ENCODE assay signal across 26 mouse cellular contexts in the genomic region with DNA sequence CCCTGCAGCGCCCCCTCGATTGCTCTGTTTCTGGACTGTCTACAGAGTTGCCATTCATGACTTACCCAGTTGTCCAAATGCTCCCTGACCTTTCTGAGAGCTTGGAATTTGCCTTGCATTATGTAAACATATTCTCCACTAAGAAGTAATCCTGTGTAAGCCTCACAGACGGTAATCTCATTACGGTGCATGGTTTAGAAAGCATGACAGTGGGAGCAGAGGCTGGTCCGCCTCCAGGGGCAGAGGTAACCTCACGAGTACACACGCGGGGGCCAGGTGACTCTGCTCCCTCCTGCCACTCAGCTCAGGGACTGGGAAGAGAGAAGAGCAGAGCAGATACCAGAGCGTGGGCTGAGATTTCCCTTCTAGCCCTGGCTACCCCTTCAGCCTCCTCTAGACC. TPM values are rescaled to one million over a fixed set of nuclear protein-coding genes. Genes with fewer than 3 reads are reported as not detected.
DNase-seq lines count a peak whose midpoint lies in the region; ATAC-seq and TF ChIP-seq lines count a peak whose summit lies in the region.
"Had no signal": no experiment of that assay in that cellular context is flagged by ENCODE, and none has a peak within 500 bp of the region (broad histone marks: within the 10 kb centered on the region; RNA-seq: fewer than 3 reads in every experiment).

No protein-coding gene starts in this region.

- no peak for TF ChIP-seq CTCF in kidney, adult 2 months (conservative IDR thresholded peaks at IDR 0.05; ENCODE audit: insufficient read depth, insufficient read length, low read depth, low read length)
- no peak for TF ChIP-seq CTCF in stomach, postnatal 0 days (IDR thresholded peaks at IDR 0.05; ENCODE audit: low read depth)

- ATAC-seq in kidney, embryonic 16.5 days (ENCODE audit: low FRiP score, low TSS enrichment) = no peak
- ATAC-seq in stomach, embryonic 15.5 days (ENCODE audit: insufficient read depth, low FRiP score, low read depth) = 0 out of 2 replicates have a peak, but pooled peaks have one; percentile 18
- ATAC-seq in stomach, postnatal 0 days (ENCODE audit: low FRiP score, low TSS enrichment) = no peak
- no peak for ATAC-seq in liver, embryonic 12.5 days
- ATAC-seq: forebrain, embryonic 14.5 days; inflammation-experienced regulatory T-cells, adult 6 months; midbrain, embryonic 16.5 days had no signal

- H3K9me3 ChIP-seq in kidney, embryonic 16.5 days (ENCODE audit: low read length) = no peaks in the 10 kb centered on the region
- H3K9me3 ChIP-seq in stomach, embryonic 15.5 days = no peaks in the 10 kb centered on the region
- no peaks in the 10 kb centered on the region for H3K9me3 ChIP-seq in stomach, postnatal 0 days (ENCODE audit: control insufficient read depth, low read length)
- H3K9me3 ChIP-seq in liver, embryonic 12.5 days (replicated peaks) = no peaks in the 10 kb centered on the region
- H3K9me3 ChIP-seq: embryonic facial prominence, embryonic 15.5 days; heart, embryonic 10.5 days; limb, embryonic 12.5 days; neural tube, embryonic 13.5 days had no signal

- peak; percentile 74 for DNase-seq in kidney, adult 2 months
- no peak for DNase-seq in stomach, postnatal 0 days (ENCODE audit: low spot score)
- peak; percentile 53 for DNase-seq in kidney, postnatal 14 days
- no peak for DNase-seq in spleen, postnatal 10 days (ENCODE audit: low spot score in 2 of 2)
- DNase-seq: adrenal gland, adult 2 months; cerebellum, adult 18-20 months; cerebellum, postnatal 14 days; gastrocnemius, postnatal 10 days; heart, postnatal 4 days; lung, embryonic 14.5 days; lung, postnatal 4 days; thymus, adult 18-20 months; thymus, postnatal 4 days had no signal

- no peak overlapping the region for H3K4me2 ChIP-seq in kidney, embryonic 16.5 days (replicated peaks; ENCODE audit: low read depth, low read length)
- H3K4me2 ChIP-seq in stomach, embryonic 15.5 days = no peak overlapping the region
- H3K4me2 ChIP-seq in stomach, postnatal 0 days (replicated peaks; ENCODE audit: low read depth) = no peak overlapping the region
- H3K4me2 ChIP-seq in liver, embryonic 12.5 days = no peak overlapping the region
- H3K4me2 ChIP-seq: embryonic facial prominence, embryonic 15.5 days; hindbrain, embryonic 14.5 days; limb, embryonic 12.5 days; lung, embryonic 14.5 days; neural tube, embryonic 13.5 days had no signal

- TF ChIP-seq EP300 in stomach, postnatal 0 days (optimal IDR thresholded peaks at IDR 0.05) = no peak

- no peaks in the 10 kb centered on the region for H3K36me3 ChIP-seq in kidney, adult 2 months (ENCODE audit: control insufficient read depth, insufficient read depth, low read length)
- no peaks in the 10 kb centered on the region for H3K36me3 ChIP-seq in kidney, embryonic 16.5 days (ENCODE audit: insufficient read depth, low read length)
- no peaks in the 10 kb centered on the region for H3K36me3 ChIP-seq in stomach, embryonic 15.5 days
- no peaks in the 10 kb centered on the region for H3K36me3 ChIP-seq in stomach, postnatal 0 days (ENCODE audit: control insufficient read depth, insufficient read depth, low read length)
- H3K36me3 ChIP-seq in liver, embryonic 12.5 days = no peaks in the 10 kb centered on the region
- H3K36me3 ChIP-seq: embryonic facial prominence, embryonic 15.5 days; heart, embryonic 10.5 days; limb, embryonic 12.5 days; neural tube, embryonic 13.5 days had no signal

- no peak overlapping the region for H3K9ac ChIP-seq in kidney, embryonic 16.5 days (replicated peaks; ENCODE audit: low read length)
- H3K9ac ChIP-seq in stomach, embryonic 15.5 days = no peak overlapping the region
- H3K9ac ChIP-seq in stomach, postnatal 0 days (ENCODE audit: low read length) = no peak overlapping the region
- H3K9ac ChIP-seq in liver, embryonic 12.5 days = no peak overlapping the region
- H3K9ac ChIP-seq: embryonic facial prominence, embryonic 15.5 days; hindbrain, embryonic 14.5 days; limb, embryonic 12.5 days; liver, embryonic 14.5 days; lung, embryonic 14.5 days; neural tube, embryonic 13.5 days had no signal

- 48% methylated on average over 9 of the region's 9 CpGs for WGBS in kidney, adult 2 months
- 70% methylated on average over 9 of the region's 9 CpGs for WGBS in kidney, embryonic 16.5 days
- 46% methylated on average over 9 of the region's 9 CpGs for WGBS in stomach, embryonic 15.5 days
- 47% methylated on average over 9 of the region's 9 CpGs for WGBS in stomach, postnatal 0 days
- 72% methylated on average over 9 of the region's 9 CpGs for WGBS in liver, embryonic 12.5 days (ENCODE audit: insufficient replicate concordance)

- H3K27me3 ChIP-seq in kidney, adult 2 months (replicated peaks; ENCODE audit: control insufficient read depth, insufficient read depth, low read length) = no peaks in the 10 kb centered on the region
- H3K27me3 ChIP-seq in kidney, embryonic 16.5 days (ENCODE audit: insufficient read depth, low read length) = no peaks in the 10 kb centered on the region
- no peaks in the 10 kb centered on the region for H3K27me3 ChIP-seq in stomach, embryonic 15.5 days (replicated peaks)
- no peaks in the 10 kb centered on the region for H3K27me3 ChIP-seq in stomach, postnatal 0 days (ENCODE audit: control insufficient read depth, insufficient read depth, low read length)
- H3K27me3 ChIP-seq in liver, embryonic 12.5 days (replicated peaks) = no peaks in the 10 kb centered on the region
- H3K27me3 ChIP-seq: embryonic facial prominence, embryonic 15.5 days; limb, embryonic 12.5 days; neural tube, embryonic 13.5 days had no signal

- peak overlapping the region; percentile 84 for H3K27ac ChIP-seq in kidney, adult 2 months (ENCODE audit: insufficient read depth, low read depth, low read length)
- H3K27ac ChIP-seq in kidney, embryonic 16.5 days (ENCODE audit: low read length) = no peak overlapping the region
- H3K27ac ChIP-seq in stomach, embryonic 15.5 days = no peak overlapping the region
- H3K27ac ChIP-seq in stomach, postnatal 0 days (replicated peaks) = no peak overlapping the region
- no peak overlapping the region for H3K27ac ChIP-seq in liver, embryonic 12.5 days
- H3K27ac ChIP-seq: embryonic facial prominence, embryonic 15.5 days; heart, embryonic 10.5 days; hindbrain, embryonic 14.5 days; limb, embryonic 12.5 days; liver, embryonic 14.5 days; neural tube, embryonic 13.5 days had no signal

- H3K4me1 ChIP-seq in kidney, adult 2 months (ENCODE audit: control insufficient read depth, insufficient read depth, low read length) = peaks cover 38% of the 10 kb centered on the region
- peaks cover 15% of the 10 kb centered on the region for H3K4me1 ChIP-seq in kidney, embryonic 16.5 days (ENCODE audit: insufficient read depth, low read length)
- peaks cover 7% of the 10 kb centered on the region; the same call in 1 of the 2 replicates for H3K4me1 ChIP-seq in stomach, embryonic 15.5 days
- H3K4me1 ChIP-seq in stomach, postnatal 0 days (replicated peaks; ENCODE audit: control insufficient read depth, insufficient read depth) = no peaks in the 10 kb centered on the region; the same call in 1 of the 2 replicates
- H3K4me1 ChIP-seq in liver, embryonic 12.5 days = peaks cover 4% of the 10 kb centered on the region; the same call in 1 of the 2 replicates
- H3K4me1 ChIP-seq: heart, embryonic 10.5 days had no signal

- TF ChIP-seq POLR2A in kidney, adult 2 months (IDR thresholded peaks at IDR 0.05; ENCODE audit: low read depth, low read length) = peak; percentile 32

- no peak overlapping the region for H3K4me3 ChIP-seq in kidney, adult 2 months (ENCODE audit: insufficient read depth, low read depth, low read length)
- no peak overlapping the region for H3K4me3 ChIP-seq in kidney, embryonic 16.5 days (ENCODE audit: low read length)
- H3K4me3 ChIP-seq in stomach, embryonic 15.5 days (replicated peaks) = no peak overlapping the region
- no peak overlapping the region for H3K4me3 ChIP-seq in stomach, postnatal 0 days (ENCODE audit: low read depth, low read length)
- no peak overlapping the region for H3K4me3 ChIP-seq in liver, embryonic 12.5 days
- H3K4me3 ChIP-seq: embryonic facial prominence, embryonic 15.5 days; heart, embryonic 10.5 days; limb, embryonic 12.5 days; myocyte; neural tube, embryonic 13.5 days had no signal

RNA-seq across cellular contexts. Expression of gene Atp11a, which starts 37.7 kb away (rescaled TPM):
- 176 and 271 TPM in 2 replicates for polyA plus RNA-seq in kidney, adult 2 months (2012; rRNA removed)
- 14.4 and 18.5 TPM in 2 replicates for polyA plus RNA-seq in kidney, embryonic 16.5 days (2015; fragmentation: Nextera tagmentation; extraction: Ambion mirVana)
- polyA plus RNA-seq in stomach, embryonic 15.5 days (2015; fragmentation: Nextera tagmentation; extraction: Ambion mirVana) = 16.2 TPM in 2 replicates
- polyA plus RNA-seq in stomach, postnatal 0 days (2015; fragmentation: Nextera tagmentation; extraction: Ambion mirVana) = 6.6 and 7.4 TPM in 2 replicates
- 2.2 and 2.7 TPM in 2 replicates for polyA plus RNA-seq in liver, embryonic 12.5 days (2016; fragmentation: Nextera tagmentation; extraction: Ambion mirVana)

RNA-seq across cellular contexts. Expression of gene Tubgcp3, which starts 47.0 kb away (rescaled TPM):
- 28.4 and 36.4 TPM in 2 replicates for polyA plus RNA-seq in kidney, adult 2 months (2012; rRNA removed)
- polyA plus RNA-seq in kidney, embryonic 16.5 days (2015; fragmentation: Nextera tagmentation; extraction: Ambion mirVana) = 49.0 and 52.2 TPM in 2 replicates
- polyA plus RNA-seq in stomach, embryonic 15.5 days (2015; fragmentation: Nextera tagmentation; extraction: Ambion mirVana) = 37.5 and 39.8 TPM in 2 replicates
- 13.5 and 14.7 TPM in 2 replicates for polyA plus RNA-seq in stomach, postnatal 0 days (2015; fragmentation: Nextera tagmentation; extraction: Ambion mirVana)
- 38.7 TPM in 2 replicates for polyA plus RNA-seq in liver, embryonic 12.5 days (2016; fragmentation: Nextera tagmentation; extraction: Ambion mirVana)

Comparison
In these comparisons a context has a peak if more than half of its experiments do, and no peak if none do; other contexts are left out.
1. DNase-seq: peak in kidney, adult 2 months (single experiment) and kidney, postnatal 14 days (single experiment); none in stomach, postnatal 0 days (single experiment) and spleen, postnatal 10 days (0 of 2).